Mouse (Mus musculus) ES-Bruce4 (cell line): ENCODE results near the gene Zfp385c. TPM values are rescaled to one million over a fixed set of nuclear protein-coding genes. Genes with fewer than 3 reads are reported as not detected.

ENCODE experiments used
- H3K27ac ChIP-seq: 2 replicates; pipeline ENCODE4 v1.5.1; 2012; ENCODE audit warnings: low read length, inconsistent platforms; ENCODE audit not compliant: insufficient read depth
- H3K27me3 ChIP-seq: 2 replicates; pipeline ENCODE4 v1.6.1; 2012; ENCODE audit warnings: mild to moderate bottlenecking, low read length, inconsistent platforms; ENCODE audit not compliant: control insufficient read depth, poor library complexity, insufficient read depth, severe bottlenecking
- H3K36me3 ChIP-seq: 2 replicates; pipeline ENCODE4 v1.6.1; 2012; ENCODE audit warnings: inconsistent platforms, mild to moderate bottlenecking, low read length, moderate library complexity; ENCODE audit not compliant: control insufficient read depth, poor library complexity, insufficient read depth, severe bottlenecking
- H3K4me1 ChIP-seq: one replicate; pipeline ENCODE4 v1.8.1; 2011; ENCODE audit warnings: low read length; ENCODE audit not compliant: control insufficient read depth, insufficient read depth
- H3K4me3 ChIP-seq: 2 replicates; pipeline ENCODE4 v1.5.1; 2011; ENCODE audit warnings: low read depth, mild to moderate bottlenecking, low read length
- H3K9ac ChIP-seq: 2 replicates; pipeline ENCODE4 v1.6.1; 2012; ENCODE audit warnings: low read depth, mild to moderate bottlenecking, inconsistent platforms; ENCODE audit not compliant: poor library complexity, severe bottlenecking
- H3K9me3 ChIP-seq: replicated peaks from 2 replicates; pipeline ENCODE4 v1.6.1; 2012; ENCODE audit warnings: mild to moderate bottlenecking, low read length, inconsistent platforms; ENCODE audit not compliant: control insufficient read depth, poor library complexity, insufficient read depth, severe bottlenecking
- CTCF ChIP-seq: IDR thresholded peaks from one replicate; pipeline ENCODE4 v1.8.1; 2011; ENCODE audit warnings: low read depth, low read length
- EP300 ChIP-seq: IDR thresholded peaks from 2 replicates; pipeline ENCODE4 v1.6.1; 2011; ENCODE audit warnings: low read depth, low read length; ENCODE audit not compliant: insufficient read depth
- POLR2A ChIP-seq: IDR thresholded peaks from one replicate; pipeline ENCODE4 v1.8.1; 2011; ENCODE audit warnings: low read length; ENCODE audit not compliant: insufficient read depth
- polyA plus RNA-seq: library from polyadenylated mRNA; stranded (reverse); fragments of >200 nt; gene quantifications from 2 replicates; pipeline ENCODE4 v1.2.4, GENCODE M21; 2011; ENCODE audit warnings: low read depth; ENCODE audit not compliant: missing spikeins, insufficient read depth, insufficient read length

Zfp385c gene
- 1.0 and 1.9 TPM in 2 replicates for polyA plus RNA-seq

- Histone ChIP-seq H3K4me3 (peak within 1 kb of the TSS; percentile 74), H3K4me1 (no peaks in the 10 kb centered on the region), H3K27ac (no peak within 1 kb of the TSS), H3K36me3 (no peaks in the 10 kb centered on the region), H3K9ac (peak within 1 kb of the TSS; percentile 30), H3K9me3 (no peaks in the 10 kb centered on the region), H3K27me3 (no peaks in the 10 kb centered on the region)
- TF ChIP-seq POLR2A: no peak
- no peak for TF ChIP-seq EP300
- TF ChIP-seq CTCF: no peak
Observed at GRCm38 (mm10) chr11:100692164-100692616, at the start of gene Zfp385c. TSS of gene Zfp385c (minus strand) at chr11:100692455.

- Histone ChIP-seq H3K9ac (no peak overlapping the region), H3K27me3 (no peaks in the 10 kb centered on the region), H3K4me3 (no peak overlapping the region), H3K36me3 (no peaks in the 10 kb centered on the region), H3K27ac (no peak overlapping the region), H3K4me1 (no peaks in the 10 kb centered on the region), H3K9me3 (no peaks in the 10 kb centered on the region)
- TF ChIP-seq POLR2A (no peak), CTCF (no peak), EP300 (no peak)
Observed at GRCm38 (mm10) chr11:100741348-100741747, 49.1 kb upstream of the Zfp385c start.

- Histone ChIP-seq H3K4me3 (peak overlapping the region; percentile 42; the same call in 1 of the 2 replicates), H3K36me3 (no peaks in the 10 kb centered on the region; the same call in 1 of the 2 replicates), H3K9me3 (no peaks in the 10 kb centered on the region), H3K4me1 (no peaks in the 10 kb centered on the region), H3K27me3 (no peaks in the 10 kb centered on the region), H3K9ac (peak overlapping the region; percentile 22), H3K27ac (no peak overlapping the region)
- TF ChIP-seq CTCF: no peak
- no peak for TF ChIP-seq POLR2A
- TF ChIP-seq EP300: no peak
Observed at GRCm38 (mm10) chr11:100738749-100739148, 46.5 kb upstream of the Zfp385c start.

- Histone ChIP-seq H3K4me3 (peak within 1 kb of the TSS; percentile 92), H3K9ac (peak within 1 kb of the TSS; percentile 93), H3K9me3 (no peaks in the 10 kb centered on the region), H3K27ac (0 out of 2 replicates have a peak within 1 kb of the TSS, but pooled peaks have one; percentile 12), H3K4me1 (no peaks in the 10 kb centered on the region), H3K36me3 (no peaks in the 10 kb centered on the region; the same call in 1 of the 2 replicates), H3K27me3 (no peaks in the 10 kb centered on the region)
- TF ChIP-seq EP300 (no peak; the same call in 1 of the 2 replicates), POLR2A (peak; percentile 83), CTCF (no peak)
Observed at GRCm38 (mm10) chr11:100738066-100738604, 45.9 kb upstream of the Zfp385c start, which contains the start of gene Rab5c. TSS of gene Rab5c (minus strand) at chr11:100738215.

- Histone ChIP-seq H3K9ac (peak overlapping the region; percentile 93), H3K9me3 (no peaks in the 10 kb centered on the region), H3K27ac (no peak overlapping the region), H3K27me3 (no peaks in the 10 kb centered on the region), H3K4me1 (no peaks in the 10 kb centered on the region), H3K4me3 (peak overlapping the region; percentile 92), H3K36me3 (peaks cover 2% of the 10 kb centered on the region)
- no peak for TF ChIP-seq EP300
- TF ChIP-seq CTCF: no peak
- no peak for TF ChIP-seq POLR2A
Observed at GRCm38 (mm10) chr11:100737105-100737733, 45.0 kb upstream of the Zfp385c start.

- Histone ChIP-seq H3K9ac (peak overlapping the region; percentile 93), H3K27ac (no peak overlapping the region)
Observed at GRCm38 (mm10) chr11:100736746-100737080, 44.5 kb upstream of the Zfp385c start.

More at GRCm38 (mm10) chr11:100736746-100737080, 44.5 kb upstream of the Zfp385c start:
- Histone ChIP-seq H3K27me3 (no peaks in the 10 kb centered on the region), H3K9me3 (no peaks in the 10 kb centered on the region), H3K36me3 (peaks cover 2% of the 10 kb centered on the region), H3K4me3 (peak overlapping the region; percentile 92), H3K4me1 (no peaks in the 10 kb centered on the region)
- TF ChIP-seq EP300 (no peak), POLR2A (no peak), CTCF (no peak)
